Mouse (Mus musculus) CD4-positive, CD25-positive, alpha-beta regulatory T cell, adult 2 months (primary cell): ENCODE results near the gene Col24a1.

Experiments used
- DNase-seq: peaks from one replicate; pipeline ENCODE4 v3.0.0-alpha.2; 2012; ENCODE audit warnings: low read depth, low spot score

Gene Col24a1

GRCm38 (mm10) chr3:145292337-145293134 lies at the start of gene Col24a1:
Gene Col24a1, plus strand, starts transcription at chr3:145292472.
- no peak for DNase-seq

- DNase-seq: no peak
These were observed 44.2 kb upstream of the Col24a1 start for GRCm38 (mm10) chr3:145248040-145248439.

- DNase-seq: no peak
These were observed 39.2 kb upstream of the Col24a1 start for GRCm38 (mm10) chr3:145253066-145253465.

- DNase-seq: no peak
These were observed 37.4 kb upstream of the Col24a1 start for GRCm38 (mm10) chr3:145254764-145255396.

GRCm38 (mm10) chr3:145256647-145257046 lies 35.6 kb upstream of the Col24a1 start:
- no peak for DNase-seq

DNA sequence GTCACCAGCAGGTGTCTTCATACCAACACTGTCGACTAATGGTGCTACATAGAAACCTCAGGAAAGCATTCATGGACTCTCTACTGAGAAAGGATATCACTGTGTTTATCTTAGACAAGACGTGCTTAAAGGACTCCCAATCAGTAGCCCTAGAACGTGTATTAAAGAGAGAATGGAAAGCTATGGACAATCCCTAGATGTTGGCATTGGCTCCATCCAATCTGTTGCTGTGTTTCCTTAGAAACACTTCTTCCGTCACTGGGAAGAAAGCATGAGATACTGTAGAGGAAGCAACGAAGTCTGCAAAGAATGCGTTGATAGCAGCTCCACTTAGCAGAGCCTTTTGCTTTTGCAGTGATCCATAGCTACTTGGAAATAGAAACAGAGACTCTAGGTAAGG lies 32.6 kb upstream of the Col24a1 start:
- DNase-seq: no peak

GRCm38 (mm10) chr3:145263131-145263530 lies 29.1 kb upstream of the Col24a1 start:
- DNase-seq: no peak

DNA sequence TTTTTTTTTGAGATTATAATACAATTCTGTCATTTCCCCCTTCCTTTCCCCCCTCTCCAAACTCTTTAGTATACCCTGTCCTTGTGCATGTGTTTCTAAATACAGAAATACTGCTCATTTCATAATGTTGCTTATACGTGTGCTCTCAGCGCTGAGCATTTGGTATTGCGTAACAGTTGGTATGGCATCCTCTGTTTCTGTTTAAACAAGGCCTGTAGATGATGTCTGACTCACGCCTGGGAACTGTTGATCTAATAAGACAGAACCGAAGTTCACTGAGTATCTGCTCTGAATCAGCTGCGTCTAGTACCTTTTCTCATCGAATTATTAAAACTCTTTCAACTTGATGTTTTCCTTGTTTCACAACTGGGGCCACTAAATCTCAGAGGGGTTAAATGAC lies 24.2 kb upstream of the Col24a1 start:
- DNase-seq: no peak

- no peak for DNase-seq
These were observed 18.1 kb upstream of the Col24a1 start for GRCm38 (mm10) chr3:145274191-145274590.

DNA sequence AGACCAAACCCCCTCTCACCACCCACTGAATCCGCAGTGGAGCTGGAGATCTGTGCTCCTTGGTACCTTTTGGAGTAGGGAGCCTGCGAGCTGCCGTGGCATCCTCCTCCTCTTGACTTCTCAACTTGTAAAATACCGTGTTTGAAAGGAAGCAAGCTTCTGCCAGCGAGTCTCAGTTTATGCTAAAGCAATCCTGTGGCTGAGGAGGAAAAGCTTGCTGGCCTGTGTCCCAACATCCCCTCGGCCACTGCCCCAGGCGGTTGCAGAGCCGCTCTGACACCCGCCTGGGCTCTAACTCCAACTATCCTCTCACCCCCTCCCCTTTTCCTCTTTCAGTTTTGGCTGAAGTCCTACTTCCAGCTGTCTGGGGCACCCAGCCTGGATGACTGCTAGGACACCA lies 935 bp downstream of the Col24a1 start:
- no peak for DNase-seq

DNA sequence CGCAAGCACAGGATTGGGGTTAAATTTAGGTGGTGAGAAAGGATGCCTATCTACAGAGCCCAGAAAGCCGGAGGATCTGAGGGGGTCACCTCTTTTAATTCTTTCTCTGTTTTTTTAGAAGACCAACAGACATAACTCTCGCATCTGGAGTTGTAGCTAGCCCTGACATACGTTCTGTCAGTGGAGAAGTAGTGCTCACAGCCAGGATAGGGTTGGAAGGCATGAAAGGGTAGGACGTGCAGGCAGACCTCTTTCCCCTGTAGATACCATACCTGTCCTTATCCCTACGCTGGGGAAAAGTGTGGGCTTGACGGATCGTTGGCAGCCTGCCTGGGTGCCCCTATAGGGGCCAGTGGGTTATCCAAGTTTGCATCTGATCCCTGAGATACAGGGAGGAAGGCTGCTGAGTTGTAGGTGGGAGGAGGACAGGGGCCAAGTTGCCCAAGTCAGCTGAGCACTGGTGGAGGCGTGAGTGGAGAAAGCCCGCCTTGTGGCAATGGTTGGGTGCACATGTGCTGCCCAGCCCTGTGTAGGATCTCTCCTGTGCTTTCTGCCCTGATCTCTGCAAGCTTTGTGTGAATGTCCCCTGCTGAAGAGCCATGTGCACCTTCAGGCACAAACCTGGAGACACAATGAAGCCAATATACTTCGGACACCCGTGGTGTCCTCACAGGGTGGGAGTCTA lies 1.5 kb downstream of the Col24a1 start:
- no peak for DNase-seq

DNA sequence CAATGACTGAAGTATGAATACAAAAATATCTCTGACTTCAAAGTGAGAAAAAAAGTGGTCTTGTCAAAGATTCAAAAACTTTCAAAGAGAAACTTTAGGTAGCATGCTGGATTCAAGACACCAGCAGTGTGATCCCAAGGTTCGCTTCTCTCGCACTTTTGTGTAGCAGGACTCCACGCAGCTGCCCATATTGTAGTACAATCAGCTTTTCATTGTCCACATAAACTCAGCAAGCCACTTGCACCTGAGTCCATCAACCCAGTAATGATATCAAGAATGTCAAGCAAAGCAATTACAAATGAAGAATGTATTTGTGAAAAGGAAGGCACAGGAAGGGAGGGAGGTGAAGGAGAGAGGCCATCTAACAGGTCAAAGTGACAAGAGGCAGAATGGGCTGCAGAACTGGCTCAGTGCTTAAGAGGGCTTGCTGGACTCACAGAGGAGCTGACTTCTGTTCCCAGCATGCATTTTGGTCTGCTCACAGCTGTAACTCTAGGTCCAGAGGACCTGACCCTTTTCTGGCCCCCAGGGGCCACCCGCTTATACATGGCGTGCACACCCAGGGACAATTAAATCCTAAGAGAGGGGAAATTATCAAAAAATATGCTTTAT lies 7.8 kb downstream of the Col24a1 start:
- no peak for DNase-seq

- DNase-seq: no peak
These were observed 13.0 kb downstream of the Col24a1 start for GRCm38 (mm10) chr3:145305311-145305710.

- DNase-seq: no peak
These were observed 14.9 kb downstream of the Col24a1 start for GRCm38 (mm10) chr3:145307209-145307608.

- DNase-seq: no peak
These were observed 28.5 kb downstream of the Col24a1 start for GRCm38 (mm10) chr3:145320587-145321274.

DNA sequence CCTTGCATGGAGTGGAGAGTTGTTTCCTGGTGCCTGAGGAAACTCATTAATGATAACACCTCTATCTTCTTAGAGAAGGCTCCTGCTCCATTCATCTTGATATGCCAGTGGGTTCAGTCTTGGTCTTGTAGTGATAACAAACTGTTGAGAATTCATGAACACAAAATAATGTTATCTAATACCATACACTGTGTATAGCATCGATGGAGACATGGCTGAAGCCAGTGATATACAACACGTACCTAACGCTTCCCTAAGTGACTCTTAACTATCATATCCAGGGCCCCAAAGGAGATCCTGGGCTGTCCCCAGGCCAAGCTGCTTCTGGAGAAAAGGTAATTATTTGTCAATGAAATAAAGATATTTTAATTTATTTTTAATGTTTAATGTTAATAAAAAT lies 33.1 kb downstream of the Col24a1 start:
- DNase-seq: no peak

GRCm38 (mm10) chr3:145331642-145332041 lies 39.4 kb downstream of the Col24a1 start:
- DNase-seq: no peak

DNA sequence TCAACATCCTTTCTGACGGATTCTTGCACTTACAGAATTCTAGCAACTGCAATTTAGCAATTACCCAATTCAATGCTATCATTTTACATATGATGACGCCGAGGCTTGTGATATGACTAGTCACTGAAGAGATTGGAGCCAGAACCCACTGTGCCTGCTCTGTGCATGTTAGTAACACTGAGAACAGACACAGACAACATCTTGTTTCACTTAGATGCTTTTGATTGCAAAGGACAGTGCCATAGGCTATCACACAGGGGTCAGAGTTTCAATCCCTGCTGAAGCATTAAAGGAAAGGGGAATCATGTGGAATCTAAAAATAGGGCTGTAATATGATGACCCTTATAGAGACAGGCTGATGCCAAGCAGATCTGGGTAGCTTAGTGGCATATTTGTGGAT lies 41.8 kb downstream of the Col24a1 start:
- DNase-seq: no peak

- no peak for DNase-seq
These were observed 44.9 kb downstream of the Col24a1 start for GRCm38 (mm10) chr3:145337161-145337560.

DNA sequence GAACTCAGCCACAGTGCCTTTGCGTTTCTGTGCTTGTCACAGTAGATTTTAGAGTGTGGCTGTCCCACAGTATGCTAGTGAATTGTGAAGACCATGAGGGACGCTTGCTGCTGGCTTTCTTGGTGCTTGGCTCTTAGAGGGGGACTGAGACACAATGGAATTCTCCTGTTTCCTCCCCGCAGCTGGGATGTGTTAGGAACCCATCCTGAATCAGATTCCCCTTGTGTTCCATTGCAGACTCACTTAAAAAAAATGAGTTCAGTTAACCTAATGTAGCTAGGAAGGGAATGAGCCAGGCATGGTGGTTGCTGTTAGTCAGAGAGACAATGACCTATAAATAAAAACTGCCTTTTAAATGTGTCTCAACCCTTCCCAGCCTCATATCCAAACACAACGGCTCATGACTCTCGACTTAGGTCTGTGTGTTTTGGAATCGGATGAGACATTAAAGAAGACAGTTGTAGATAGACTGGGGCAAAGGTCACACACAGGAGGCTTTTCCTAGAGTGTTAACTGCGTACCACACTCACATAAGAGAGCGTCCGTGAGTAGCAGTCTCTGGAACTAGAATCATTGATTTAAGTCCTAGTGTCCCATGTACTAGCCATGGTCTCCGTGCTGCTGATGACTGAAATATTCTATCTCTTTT lies 47.7 kb downstream of the Col24a1 start:
- DNase-seq: no peak

DNA sequence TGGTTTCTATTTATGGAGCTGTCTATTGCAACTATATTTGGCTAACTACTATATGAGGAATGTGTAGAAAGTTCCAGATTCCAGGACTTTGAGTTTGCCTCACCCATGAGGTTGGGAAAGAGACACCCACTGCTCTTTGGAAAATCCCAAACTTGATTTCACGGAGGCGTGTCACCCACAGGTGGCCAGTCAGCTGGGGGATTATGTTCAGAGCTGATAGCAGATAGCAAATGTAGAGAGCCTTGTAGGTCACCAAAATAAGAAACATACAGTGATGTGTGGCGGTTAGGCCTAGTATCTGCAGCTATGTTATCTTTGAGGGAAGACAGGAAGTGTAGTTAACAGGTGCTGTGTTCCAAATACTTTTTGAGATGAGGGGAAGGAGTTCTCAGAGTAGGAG lies 56.4 kb downstream of the Col24a1 start:
- no peak for DNase-seq
